Mouse (Mus musculus) gastrocnemius, postnatal 4 days (tissue): ENCODE measurements around the gene Plekhf1. TPM values are rescaled to one million over a fixed set of nuclear protein-coding genes. Genes with fewer than 3 reads are reported as not detected.

Source experiments
- DNase-seq, 2 experiments: peaks; one replicate each; pipeline ENCODE4 v3.0.0; 2021 to 2022; ENCODE audit warnings: low spot score in 2 of 2, mixed read lengths in 2 of 2
- total RNA-seq, 2 experiments: library from RNA; stranded (reverse); gene quantifications; 2 replicates each; pipeline ENCODE4 v1.2.3; 2021

The Plekhf1 gene
- total RNA-seq, 2 experiments from 2014 or later: 5.8 to 6.5 TPM

GRCm38 (mm10) chr7:38219526-38219925 lies 8.3 kb downstream of the Plekhf1 start:
- no peak for DNase-seq

GRCm38 (mm10) chr7:38218631-38219367 lies 9.0 kb downstream of the Plekhf1 start:
- no peak for DNase-seq

GRCm38 (mm10) chr7:38217417-38218171 lies 10.2 kb downstream of the Plekhf1 start:
- peak; percentile 63 to 87 for DNase-seq

DNA sequence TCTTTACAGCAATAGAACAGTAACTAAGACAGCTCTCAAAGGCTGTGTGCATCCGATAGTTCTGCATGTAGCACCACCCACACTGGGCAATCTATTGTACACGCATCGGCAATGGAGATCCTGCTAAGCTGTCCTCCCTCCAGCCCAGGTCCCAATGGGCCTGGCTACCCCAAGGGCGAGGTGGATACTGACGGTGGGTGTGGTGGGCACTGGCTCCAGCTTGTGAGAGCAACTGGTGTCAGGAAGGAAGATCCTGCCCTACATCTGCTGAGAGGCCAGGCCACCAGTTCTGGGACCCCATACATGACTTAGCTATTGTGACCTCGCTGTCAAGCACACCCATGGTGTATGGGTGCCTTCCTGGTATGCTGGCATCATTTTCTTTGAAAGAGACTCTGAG lies 12.1 kb downstream of the Plekhf1 start:
- DNase-seq: no peak

DNA sequence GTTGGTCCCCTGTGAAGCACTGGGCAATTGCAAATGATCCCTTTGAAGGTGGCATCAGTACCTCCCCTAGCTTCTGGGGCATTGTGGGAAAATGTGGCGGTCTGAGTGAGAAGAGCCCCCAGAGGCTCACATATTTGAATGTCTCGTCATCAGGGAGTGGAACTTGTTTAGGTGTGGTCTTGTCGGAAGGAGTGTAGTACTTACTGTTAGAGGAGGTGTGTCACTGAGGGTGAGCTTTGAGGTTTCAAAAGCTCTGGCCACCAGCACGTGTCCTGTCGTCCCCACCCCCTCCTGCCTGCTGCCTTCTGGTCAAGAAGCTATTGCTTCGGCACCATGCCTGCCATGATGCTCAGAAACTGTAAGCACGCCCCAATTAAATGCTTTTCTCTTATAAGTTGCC lies 12.5 kb downstream of the Plekhf1 start:
- DNase-seq: no peak

GRCm38 (mm10) chr7:38214473-38215214 lies 13.2 kb downstream of the Plekhf1 start:
- no peak for DNase-seq

GRCm38 (mm10) chr7:38212651-38213062 lies 15.2 kb downstream of the Plekhf1 start:
- DNase-seq: no peak

DNA sequence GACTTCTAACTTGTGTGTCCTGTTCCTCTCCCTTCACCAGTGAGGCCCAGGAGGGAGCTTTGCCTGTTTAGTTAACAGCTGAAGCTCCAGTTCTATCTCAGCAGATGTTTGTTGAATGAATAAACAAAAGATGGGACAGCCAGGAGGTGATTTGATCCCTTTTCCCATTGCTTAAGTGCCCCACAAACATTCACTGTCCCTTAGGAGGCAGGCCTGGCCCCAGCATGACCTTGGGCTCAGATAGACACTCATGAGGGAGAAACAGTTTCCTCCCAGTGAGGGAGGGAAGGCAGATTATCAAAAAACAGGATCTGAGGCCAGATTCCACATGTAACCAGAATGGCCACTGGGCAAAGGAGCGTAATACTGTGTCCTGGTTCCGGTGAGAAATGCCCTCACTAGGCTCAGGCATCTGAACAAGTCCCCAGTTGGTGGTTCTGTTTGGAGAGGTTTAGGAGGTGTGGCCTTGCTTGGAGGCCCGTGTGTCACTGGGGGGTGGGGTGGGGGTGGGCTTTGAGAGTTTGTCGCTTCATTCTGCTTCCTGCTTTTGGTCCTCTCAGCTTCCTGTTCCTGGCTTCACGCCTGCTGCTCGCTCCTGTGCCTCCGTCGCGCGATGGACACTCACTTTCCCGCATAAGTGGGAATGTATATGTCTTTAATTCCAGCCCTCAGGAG lies 18.2 kb downstream of the Plekhf1 start:
- no peak for DNase-seq

GRCm38 (mm10) chr7:38208969-38209368 lies 18.8 kb downstream of the Plekhf1 start:
- DNase-seq: no peak

DNA sequence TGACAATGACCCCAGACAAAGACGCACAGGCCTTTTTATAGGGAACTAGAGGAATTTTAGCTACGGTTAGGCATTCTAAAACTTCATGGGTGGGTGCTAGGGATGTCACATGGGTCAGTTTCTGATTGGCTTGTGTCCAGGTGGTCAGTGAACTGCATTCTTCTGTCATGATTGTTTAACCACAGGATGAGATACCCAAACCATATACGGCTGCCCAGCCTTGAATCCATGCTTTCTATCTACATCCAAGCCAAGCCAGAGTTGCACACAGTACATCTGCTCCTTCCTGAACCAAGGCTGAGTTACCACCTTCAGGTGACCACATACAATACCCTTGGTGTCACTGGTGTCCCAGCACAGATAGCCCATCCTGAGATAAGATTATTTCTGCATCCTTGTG lies 21.3 kb downstream of the Plekhf1 start:
- no peak for DNase-seq

- DNase-seq: no peak
Measured at GRCm38 (mm10) chr7:38205801-38206200, 22.0 kb downstream of the Plekhf1 start.

GRCm38 (mm10) chr7:38204314-38204713 lies 23.5 kb downstream of the Plekhf1 start:
- no peak for DNase-seq

DNA sequence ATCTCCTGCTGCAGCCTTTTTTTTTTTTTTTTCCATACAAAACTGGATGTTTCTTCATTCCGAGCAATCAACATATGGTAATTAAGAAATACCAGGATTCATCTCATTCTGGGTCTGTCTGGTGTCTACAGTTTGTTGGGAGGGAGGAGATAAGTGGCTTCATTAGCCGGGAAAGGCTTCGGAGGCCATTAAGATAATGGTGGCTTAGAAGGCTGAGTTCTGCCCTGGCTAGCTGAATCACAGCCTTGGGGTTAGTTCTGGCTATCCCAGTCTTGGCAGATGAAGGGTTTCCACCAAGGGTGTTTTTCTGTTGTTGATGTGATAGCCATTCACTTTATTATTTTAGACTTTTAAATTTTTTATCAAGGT lies 26.5 kb downstream of the Plekhf1 start:
- no peak for DNase-seq

- DNase-seq: peak; percentile 78 to 86
Measured at GRCm38 (mm10) chr7:38200606-38201289, 27.1 kb downstream of the Plekhf1 start.

DNA sequence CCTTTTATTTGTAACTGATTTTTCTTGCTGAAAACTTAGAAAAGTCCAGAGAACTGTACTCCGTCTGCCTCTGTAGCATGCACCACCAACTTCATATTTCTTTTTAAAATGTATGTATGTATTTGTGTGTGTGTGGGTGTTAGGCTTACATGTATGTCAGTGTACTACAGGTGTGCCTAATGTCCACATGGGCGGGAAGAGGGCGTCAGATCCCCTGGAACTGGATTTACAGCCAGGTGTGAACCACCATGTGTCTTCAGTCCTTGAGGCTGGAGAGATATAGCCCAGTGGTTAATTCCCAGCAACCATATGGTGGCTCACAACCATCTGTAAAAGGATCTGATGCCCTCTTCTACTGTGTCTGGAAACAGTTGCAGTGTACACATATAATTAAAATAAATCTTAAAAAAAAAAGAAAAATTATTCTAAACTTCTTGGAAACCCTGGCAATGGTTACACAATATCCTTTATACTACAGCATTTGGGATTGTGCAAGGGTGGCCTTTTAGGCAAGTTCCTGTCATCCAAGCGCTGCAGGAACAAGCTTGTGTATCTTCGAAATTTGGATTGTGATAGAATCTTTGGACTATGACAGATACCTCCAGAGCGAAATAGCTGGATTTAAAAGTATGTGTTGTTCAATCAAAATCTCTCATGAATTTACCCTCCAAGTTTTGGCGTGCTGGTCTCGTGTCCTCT lies 27.8 kb downstream of the Plekhf1 start:
- DNase-seq: no peak

GRCm38 (mm10) chr7:38191571-38191970 lies 36.2 kb downstream of the Plekhf1 start:
- DNase-seq: no peak

DNA sequence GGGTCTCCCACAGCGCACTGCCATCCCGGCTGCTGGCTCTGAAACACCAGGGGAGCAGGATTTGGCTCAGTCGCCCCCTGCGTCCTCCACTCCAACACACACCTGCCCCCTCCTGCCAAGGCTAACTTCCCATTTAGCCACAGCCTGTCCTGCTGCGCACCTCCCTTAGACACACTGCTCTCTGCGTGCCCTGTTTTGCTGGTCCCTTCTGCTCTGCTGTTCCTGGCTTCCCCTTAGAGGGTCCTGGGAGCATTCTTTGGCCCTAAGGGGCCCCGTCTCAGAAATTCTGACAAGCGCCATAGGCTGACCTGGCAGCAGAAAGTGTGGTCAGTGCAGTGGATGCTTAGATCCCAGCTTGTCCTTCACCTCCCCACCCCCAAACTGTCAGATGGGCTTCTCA lies 36.7 kb downstream of the Plekhf1 start:
- DNase-seq: no peak

- no peak for DNase-seq
Measured at GRCm38 (mm10) chr7:38190056-38190835, 37.6 kb downstream of the Plekhf1 start.
